Mouse (Mus musculus): ENCODE data around the gene Phka2. TPM values are rescaled to one million over a fixed set of nuclear protein-coding genes. Genes with fewer than 3 reads are reported as not detected.

Gene Phka2
- polyA plus RNA-seq, 2 experiments, result 19.3 to 28.8 TPM

DNA sequence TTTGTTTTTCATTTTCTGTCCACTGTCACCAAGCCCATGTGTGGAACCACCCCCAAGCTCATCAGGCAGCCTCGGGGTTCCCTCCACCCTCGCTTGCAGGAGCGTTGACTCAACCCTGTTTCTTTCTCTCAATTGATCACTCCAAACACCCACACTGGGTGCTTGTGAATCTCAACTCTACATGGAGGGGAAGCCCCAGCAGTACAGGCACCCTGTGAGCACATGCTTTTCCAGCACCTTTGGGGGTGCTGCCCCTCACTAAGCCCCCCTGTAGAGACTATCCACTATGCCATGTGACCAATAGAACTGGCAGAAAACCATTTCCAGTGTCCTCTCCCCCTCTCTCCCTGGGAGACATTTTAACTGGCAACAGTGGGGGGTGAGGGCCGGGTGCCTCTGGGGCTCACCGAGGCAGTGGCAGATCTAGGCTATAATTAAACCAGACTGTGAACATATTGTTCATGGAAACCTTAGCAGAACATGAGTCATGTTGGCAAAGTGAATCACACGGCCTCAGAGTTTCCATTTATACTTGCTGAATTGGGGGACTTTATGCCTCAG is 102.1 kb downstream of the Phka2 start:
- no peak overlapping the region for H3K4me3 ChIP-seq (replicated peaks; ENCODE audit: low read length)
- ATAC-seq (ENCODE audit: low FRiP score, low read depth) (peak; percentile 41; the same call in 1 of the 2 replicates), DNase-seq (ENCODE audit: low spot score) (peak; percentile 59)
- H3K4me2 ChIP-seq (replicated peaks; ENCODE audit: low read depth, low read length, severe bottlenecking), result no peak overlapping the region
- H3K9me3 ChIP-seq (ENCODE audit: control insufficient read depth, low read length), result no peaks in the 10 kb centered on the region
- no peaks in the 10 kb centered on the region for H3K36me3 ChIP-seq (ENCODE audit: control insufficient read depth, insufficient read depth, low read length)
- no peak overlapping the region for H3K27ac ChIP-seq (replicated peaks; ENCODE audit: low read depth, low read length)
- TF ChIP-seq POLR2A (IDR thresholded peaks at IDR 0.05; ENCODE audit: borderline replicate concordance, extremely low read depth, insufficient read depth, insufficient read length), result no peak
- H3K4me1 ChIP-seq (ENCODE audit: control insufficient read depth, insufficient read depth, low read length), result peaks cover 6% of the 10 kb centered on the region
- WGBS, result 38% methylated on average over 6 of the region's 6 CpGs
- no peak overlapping the region for H3K9ac ChIP-seq (ENCODE audit: low read depth, low read length, severe bottlenecking)
- H3K27me3 ChIP-seq (ENCODE audit: control insufficient read depth, insufficient read depth, low read length), result no peaks in the 10 kb centered on the region

DNA sequence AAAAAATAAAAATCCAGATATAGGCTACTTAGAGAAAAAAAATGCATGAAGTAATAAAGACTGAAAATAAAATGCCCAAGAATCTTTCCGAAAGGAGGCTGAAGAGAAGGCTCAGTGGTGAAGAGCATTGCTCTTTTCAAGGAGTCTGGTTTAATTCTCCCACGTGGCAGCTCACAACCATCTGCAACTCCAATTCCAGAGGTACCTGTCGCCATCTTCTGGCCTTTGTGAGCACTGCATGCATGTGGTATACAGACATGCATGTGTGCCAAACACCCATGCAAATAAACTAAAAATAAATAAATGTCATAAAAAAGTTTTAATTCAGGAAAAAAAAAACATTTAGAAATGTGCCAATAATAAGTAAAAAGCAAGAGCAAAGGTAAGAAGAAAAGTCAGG is 107.9 kb downstream of the Phka2 start:
- WGBS, result 30% methylated on average over 3 of the region's 3 CpGs
- no peak overlapping the region for H3K4me3 ChIP-seq (replicated peaks; ENCODE audit: low read length)
- H3K9me3 ChIP-seq (ENCODE audit: control insufficient read depth, low read length), result no peaks in the 10 kb centered on the region
- no peaks in the 10 kb centered on the region for H3K36me3 ChIP-seq (ENCODE audit: control insufficient read depth, insufficient read depth, low read length)
- H3K4me1 ChIP-seq (ENCODE audit: control insufficient read depth, insufficient read depth, low read length), result no peaks in the 10 kb centered on the region
- ATAC-seq (ENCODE audit: low FRiP score, low read depth) (no peak), DNase-seq (ENCODE audit: low spot score) (no peak)
- H3K9ac ChIP-seq (ENCODE audit: low read depth, low read length, severe bottlenecking), result no peak overlapping the region
- H3K4me2 ChIP-seq (replicated peaks; ENCODE audit: low read depth, low read length, severe bottlenecking), result no peak overlapping the region
- H3K27ac ChIP-seq (replicated peaks; ENCODE audit: low read depth, low read length), result no peak overlapping the region
- TF ChIP-seq POLR2A (IDR thresholded peaks at IDR 0.05; ENCODE audit: borderline replicate concordance, extremely low read depth, insufficient read depth, insufficient read length), result no peak
- no peaks in the 10 kb centered on the region for H3K27me3 ChIP-seq (ENCODE audit: control insufficient read depth, insufficient read depth, low read length)

- no peaks in the 10 kb centered on the region for H3K4me1 ChIP-seq (ENCODE audit: control insufficient read depth, insufficient read depth, low read length)
- H3K27me3 ChIP-seq (ENCODE audit: control insufficient read depth, insufficient read depth, low read length), result no peaks in the 10 kb centered on the region
- no peak overlapping the region for H3K9ac ChIP-seq (ENCODE audit: low read depth, low read length, severe bottlenecking)
- H3K4me2 ChIP-seq (replicated peaks; ENCODE audit: low read depth, low read length, severe bottlenecking), result no peak overlapping the region
- ATAC-seq (ENCODE audit: low FRiP score, low read depth), result no peak
- no peak for DNase-seq (ENCODE audit: low spot score)
- no peak for TF ChIP-seq POLR2A (IDR thresholded peaks at IDR 0.05; ENCODE audit: borderline replicate concordance, extremely low read depth, insufficient read depth, insufficient read length)
- H3K36me3 ChIP-seq (ENCODE audit: control insufficient read depth, insufficient read depth, low read length), result no peaks in the 10 kb centered on the region
- no peak overlapping the region for H3K27ac ChIP-seq (replicated peaks; ENCODE audit: low read depth, low read length)
- no peaks in the 10 kb centered on the region for H3K9me3 ChIP-seq (ENCODE audit: control insufficient read depth, low read length)
- 80% methylated on average over 2 of the region's 2 CpGs for WGBS
- no peak overlapping the region for H3K4me3 ChIP-seq (replicated peaks; ENCODE audit: low read length)
Observed at GRCm38 (mm10) chrX:160610482-160610881, 108.5 kb downstream of the Phka2 start.

DNA sequence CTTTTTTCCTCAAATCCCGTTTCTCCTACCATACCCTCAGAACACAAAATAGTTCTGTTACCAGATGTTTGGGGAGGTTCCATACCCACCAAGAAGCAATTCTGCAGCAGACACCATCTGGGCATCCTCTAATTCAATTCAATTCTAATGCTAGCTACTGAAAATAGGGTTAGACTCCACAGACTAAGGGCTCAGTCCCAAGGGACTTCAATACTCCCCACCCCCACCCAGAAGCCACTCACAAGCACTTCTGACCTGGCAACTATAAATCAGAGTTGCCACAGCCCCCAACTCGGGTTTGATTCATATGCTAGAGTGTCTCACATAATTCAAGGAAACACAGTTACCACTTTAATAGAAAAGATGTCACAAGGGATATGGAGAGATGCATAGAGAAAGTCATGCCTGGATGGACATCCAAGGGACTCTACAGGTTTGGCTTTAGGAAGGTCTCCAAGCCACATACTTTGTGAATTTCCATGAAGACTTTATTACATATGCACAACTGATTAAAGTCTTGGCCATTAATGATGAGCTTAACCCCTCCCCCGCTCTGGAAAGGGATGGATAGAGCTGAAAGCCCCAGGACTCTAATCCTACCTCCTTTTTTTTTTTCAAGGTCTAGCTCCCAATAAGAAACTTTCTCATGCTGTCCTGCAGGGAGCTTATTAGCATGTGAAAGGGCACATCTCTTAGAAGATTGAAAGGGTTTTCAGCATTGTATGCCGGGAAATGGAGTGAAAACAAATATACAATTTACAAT is 109.1 kb downstream of the Phka2 start:
- 45% methylated on average over 4 of the region's 4 CpGs for WGBS
- Histone ChIP-seq H3K4me1 (ENCODE audit: control insufficient read depth, insufficient read depth, low read length) (no peaks in the 10 kb centered on the region), H3K36me3 (ENCODE audit: control insufficient read depth, insufficient read depth, low read length) (no peaks in the 10 kb centered on the region), H3K4me2 (replicated peaks; ENCODE audit: low read depth, low read length, severe bottlenecking) (no peak overlapping the region), H3K9ac (ENCODE audit: low read depth, low read length, severe bottlenecking) (no peak overlapping the region), H3K4me3 (replicated peaks; ENCODE audit: low read length) (no peak overlapping the region), H3K9me3 (ENCODE audit: control insufficient read depth, low read length) (no peaks in the 10 kb centered on the region), H3K27me3 (ENCODE audit: control insufficient read depth, insufficient read depth, low read length) (no peaks in the 10 kb centered on the region), H3K27ac (replicated peaks; ENCODE audit: low read depth, low read length) (no peak overlapping the region)
- ATAC-seq (ENCODE audit: low FRiP score, low read depth), result no peak
- DNase-seq (ENCODE audit: low spot score), result no peak
- no peak for TF ChIP-seq POLR2A (IDR thresholded peaks at IDR 0.05; ENCODE audit: borderline replicate concordance, extremely low read depth, insufficient read depth, insufficient read length)

Other genes with a start within 250 kb of the Phka2 start
- 26.5 and 31.3 TPM in 2 replicates for gene Adgrg2, start 111.5 kb upstream of the Phka2 start, polyA plus RNA-seq (2012; rRNA removed)
- gene Adgrg2, start 111.5 kb upstream of the Phka2 start, polyA plus RNA-seq (2014; fragmentation: Nextera tagmentation; extraction: Ambion mirVana), result 17.8 and 20.8 TPM in 2 replicates
- 0.24 TPM in 2 replicates for gene Ppef1, start 233.6 kb downstream of the Phka2 start, polyA plus RNA-seq (2012; rRNA removed)
- gene Ppef1, start 233.6 kb downstream of the Phka2 start, polyA plus RNA-seq (2014; fragmentation: Nextera tagmentation; extraction: Ambion mirVana), result 0.30 and 0.66 TPM in 2 replicates